Mouse (Mus musculus): ENCODE data around the gene Flywch1.

Gene Flywch1

GRCm38 (mm10) chr17:23745301-23746251 is 25.8 kb downstream of the Flywch1 start, which contains the start of gene Kremen2:
Gene Kremen2, minus strand, starts transcription at chr17:23745833.
- in situ Hi-C loops (cut with MboI; ENCODE audit: unreplicated experiment in 2 of 2) = loop anchor here in 1 of 2 experiments (10.0 kb wide), 1 partner anchor 219 kb away; no protein-coding TSS in a partner anchor

GRCm38 (mm10) chr17:23744651-23745050 is 26.8 kb downstream of the Flywch1 start:
- in situ Hi-C loops (cut with MboI; ENCODE audit: unreplicated experiment in 2 of 2) = loop anchor here in 1 of 2 experiments (10.0 kb wide), 1 partner anchor 220 kb away; no protein-coding TSS in a partner anchor

- in situ Hi-C loops (cut with MboI; ENCODE audit: unreplicated experiment in 2 of 2) = loop anchor here in 1 of 2 experiments (10.0 kb wide), 1 partner anchor 221 kb away; no protein-coding TSS in a partner anchor
These were observed 27.3 kb downstream of the Flywch1 start for GRCm38 (mm10) chr17:23744076-23744475.

GRCm38 (mm10) chr17:23742941-23743340 is 28.5 kb downstream of the Flywch1 start:
- in situ Hi-C loops (cut with MboI; ENCODE audit: unreplicated experiment in 2 of 2) = loop anchor here in 1 of 2 experiments (10.0 kb wide), 1 partner anchor 222 kb away; no protein-coding TSS in a partner anchor

GRCm38 (mm10) chr17:23742210-23742793 is 29.1 kb downstream of the Flywch1 start:
- in situ Hi-C loops (cut with MboI; ENCODE audit: unreplicated experiment in 2 of 2) = loop anchor here in 1 of 2 experiments (10.0 kb wide), 1 partner anchor 222 kb away; no protein-coding TSS in a partner anchor

GRCm38 (mm10) chr17:23741359-23742209 is 29.8 kb downstream of the Flywch1 start:
- in situ Hi-C loops (cut with MboI; ENCODE audit: unreplicated experiment in 2 of 2) = loop anchor here in 1 of 2 experiments (10.0 kb wide), 1 partner anchor 223 kb away; no protein-coding TSS in a partner anchor

GRCm38 (mm10) chr17:23740598-23741021 is 30.8 kb downstream of the Flywch1 start, which contains the start of gene Paqr4:
Gene Paqr4, minus strand, starts transcription at chr17:23740867.
- in situ Hi-C loops (cut with MboI; ENCODE audit: unreplicated experiment in 2 of 2) = loop anchor here in 1 of 2 experiments (10.0 kb wide), 1 partner anchor 224 kb away; no protein-coding TSS in a partner anchor

- in situ Hi-C loops (cut with MboI; ENCODE audit: unreplicated experiment in 2 of 2) = loop anchor here in 1 of 2 experiments (10.0 kb wide), 1 partner anchor 225 kb away; no protein-coding TSS in a partner anchor
These were observed 31.2 kb downstream of the Flywch1 start for GRCm38 (mm10) chr17:23740136-23740584.

- in situ Hi-C loops (cut with MboI; ENCODE audit: unreplicated experiment in 2 of 2) = loop anchor here in 1 of 2 experiments (10.0 kb wide), 1 partner anchor 225 kb away; no protein-coding TSS in a partner anchor
These were observed 31.9 kb downstream of the Flywch1 start for GRCm38 (mm10) chr17:23739202-23740135.

- in situ Hi-C loops (cut with MboI; ENCODE audit: unreplicated experiment in 2 of 2) = no loop called here
These were observed 32.6 kb downstream of the Flywch1 start for GRCm38 (mm10) chr17:23738836-23739201.

GRCm38 (mm10) chr17:23737493-23738445 is 33.6 kb downstream of the Flywch1 start:
- in situ Hi-C loops (cut with MboI; ENCODE audit: unreplicated experiment in 2 of 2) = no loop called here

- in situ Hi-C loops (cut with MboI; ENCODE audit: unreplicated experiment in 2 of 2) = no loop called here
These were observed 37.1 kb downstream of the Flywch1 start for GRCm38 (mm10) chr17:23734341-23734740.

- in situ Hi-C loops (cut with MboI; ENCODE audit: unreplicated experiment in 2 of 2) = no loop called here
These were observed 41.0 kb downstream of the Flywch1 start for GRCm38 (mm10) chr17:23730441-23730840.

- in situ Hi-C loops (cut with MboI; ENCODE audit: unreplicated experiment in 2 of 2) = no loop called here
These were observed 44.7 kb downstream of the Flywch1 start for GRCm38 (mm10) chr17:23726758-23727142.

GRCm38 (mm10) chr17:23725999-23726757 is 45.2 kb downstream of the Flywch1 start, which contains the start of gene Pkmyt1:
Gene Pkmyt1, plus strand, starts transcription at chr17:23726336.
- in situ Hi-C loops (cut with MboI; ENCODE audit: unreplicated experiment in 2 of 2) = no loop called here

- in situ Hi-C loops (cut with MboI; ENCODE audit: unreplicated experiment in 2 of 2) = no loop called here
These were observed 45.9 kb downstream of the Flywch1 start for GRCm38 (mm10) chr17:23725477-23725876.

All from v-Abl transformed pro-B cells (cell line).